Mouse (Mus musculus): ENCODE data around the gene Lactbl1. TPM values are rescaled to one million over a fixed set of nuclear protein-coding genes. Genes with fewer than 3 reads are reported as not detected.

Lactbl1 gene
- polyA plus RNA-seq, 1 experiment from 2014 or later, result 0.05 TPM

DNA sequence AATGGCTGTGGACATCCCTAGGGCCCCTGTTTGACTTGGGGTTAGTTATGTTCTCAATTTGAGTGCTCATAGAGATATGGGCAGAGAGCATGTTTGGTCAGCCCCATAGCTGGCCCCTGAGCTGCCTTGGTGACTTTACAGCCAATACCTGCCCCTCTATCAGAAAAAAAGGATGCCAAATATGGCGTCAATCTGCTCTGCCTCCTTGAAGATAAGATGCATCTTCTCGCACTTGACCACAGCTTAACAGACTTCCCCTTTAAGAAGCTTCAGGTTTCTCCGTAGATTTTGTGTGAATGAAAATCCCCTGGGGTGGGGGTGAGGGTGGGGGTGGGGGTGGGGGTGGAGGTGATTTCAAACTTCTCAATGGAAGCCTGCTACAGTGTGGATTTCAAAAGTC is 35.5 kb downstream of the Lactbl1 start:
- WGBS, result 85% methylated on average over 3 of the region's 3 CpGs
- no peak overlapping the region for H3K4me3 ChIP-seq (ENCODE audit: low read length)
- no peak for ATAC-seq
- peaks cover 4% of the 10 kb centered on the region for H3K4me1 ChIP-seq (ENCODE audit: control insufficient read depth, insufficient read depth, low read depth, low read length)
- H3K36me3 ChIP-seq (ENCODE audit: control insufficient read depth, insufficient read depth, low read length), result peaks cover 31% of the 10 kb centered on the region
- no peaks in the 10 kb centered on the region for H3K9me3 ChIP-seq (ENCODE audit: control insufficient read depth, low read length)
- no peak overlapping the region for H3K27ac ChIP-seq (ENCODE audit: low read depth, low read length)
- no peak overlapping the region for H3K9ac ChIP-seq (ENCODE audit: low read depth, low read length)
- no peaks in the 10 kb centered on the region for H3K27me3 ChIP-seq (replicated peaks; ENCODE audit: control insufficient read depth, insufficient read depth, low read length)
- no peak overlapping the region for H3K4me2 ChIP-seq (ENCODE audit: low read length)

DNA sequence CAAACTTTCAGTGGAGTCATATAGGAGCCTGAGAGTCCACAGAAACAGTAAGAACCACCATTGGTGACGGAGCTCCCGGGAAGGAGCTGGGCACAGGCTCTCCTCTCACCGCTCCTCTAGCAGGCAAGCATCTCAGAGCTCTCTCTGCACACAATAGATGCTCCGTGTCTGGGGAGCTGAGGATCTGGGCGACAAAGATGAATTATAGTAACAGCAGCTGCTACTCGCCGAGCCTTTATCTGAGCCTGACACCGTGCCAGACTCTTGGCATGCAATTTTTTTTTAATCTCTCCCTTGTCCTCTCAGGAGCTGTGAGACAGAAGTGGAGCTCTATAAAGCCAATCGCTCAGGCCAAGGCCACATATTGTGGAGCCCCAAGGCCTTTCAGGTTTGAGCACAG is 42.6 kb downstream of the Lactbl1 start:
- H3K36me3 ChIP-seq (ENCODE audit: control insufficient read depth, insufficient read depth, low read length), result peaks cover 11% of the 10 kb centered on the region
- H3K9me3 ChIP-seq (ENCODE audit: control insufficient read depth, low read length), result no peaks in the 10 kb centered on the region
- H3K4me1 ChIP-seq (ENCODE audit: control insufficient read depth, insufficient read depth, low read depth, low read length), result no peaks in the 10 kb centered on the region
- peak overlapping the region; percentile 19; the same call in 1 of the 2 replicates for H3K27ac ChIP-seq (ENCODE audit: low read depth, low read length)
- H3K4me3 ChIP-seq (ENCODE audit: low read length), result no peak overlapping the region
- H3K27me3 ChIP-seq (replicated peaks; ENCODE audit: control insufficient read depth, insufficient read depth, low read length), result no peaks in the 10 kb centered on the region
- H3K9ac ChIP-seq (ENCODE audit: low read depth, low read length), result no peak overlapping the region
- H3K4me2 ChIP-seq (ENCODE audit: low read length), result no peak overlapping the region
- ATAC-seq, result peak; percentile 77
- WGBS, result 25% methylated on average over 9 of the region's 9 CpGs

DNA sequence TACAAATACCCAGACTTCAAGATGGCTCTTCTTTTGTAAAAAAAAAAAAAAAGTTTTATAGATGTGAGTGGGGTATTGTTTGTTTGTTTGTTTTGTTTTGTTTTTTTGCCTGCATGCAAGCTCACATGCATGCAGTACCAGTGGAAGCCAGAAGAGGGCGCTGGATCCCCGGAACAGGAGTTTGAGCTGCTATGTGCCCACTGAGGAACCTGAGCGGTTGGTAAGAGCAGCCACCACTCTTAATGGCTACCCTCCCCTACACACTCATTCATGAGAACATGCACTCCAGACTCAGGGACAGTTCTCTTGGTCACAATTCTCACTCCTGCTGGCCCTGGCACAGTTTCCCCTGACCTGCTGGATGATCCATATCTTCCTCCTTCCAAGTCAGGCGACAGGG is 43.6 kb downstream of the Lactbl1 start:
- no peak for ATAC-seq
- no peak overlapping the region for H3K4me3 ChIP-seq (ENCODE audit: low read length)
- 61% methylated on average over 4 of the region's 4 CpGs for WGBS
- H3K9ac ChIP-seq (ENCODE audit: low read depth, low read length), result no peak overlapping the region
- peaks cover 3% of the 10 kb centered on the region; the same call in 1 of the 2 replicates for H3K36me3 ChIP-seq (ENCODE audit: control insufficient read depth, insufficient read depth, low read length)
- no peak overlapping the region for H3K4me2 ChIP-seq (ENCODE audit: low read length)
- no peak overlapping the region for H3K27ac ChIP-seq (ENCODE audit: low read depth, low read length)
- H3K9me3 ChIP-seq (ENCODE audit: control insufficient read depth, low read length), result no peaks in the 10 kb centered on the region
- H3K4me1 ChIP-seq (ENCODE audit: control insufficient read depth, insufficient read depth, low read depth, low read length), result no peaks in the 10 kb centered on the region
- no peaks in the 10 kb centered on the region for H3K27me3 ChIP-seq (replicated peaks; ENCODE audit: control insufficient read depth, insufficient read depth, low read length)

DNA sequence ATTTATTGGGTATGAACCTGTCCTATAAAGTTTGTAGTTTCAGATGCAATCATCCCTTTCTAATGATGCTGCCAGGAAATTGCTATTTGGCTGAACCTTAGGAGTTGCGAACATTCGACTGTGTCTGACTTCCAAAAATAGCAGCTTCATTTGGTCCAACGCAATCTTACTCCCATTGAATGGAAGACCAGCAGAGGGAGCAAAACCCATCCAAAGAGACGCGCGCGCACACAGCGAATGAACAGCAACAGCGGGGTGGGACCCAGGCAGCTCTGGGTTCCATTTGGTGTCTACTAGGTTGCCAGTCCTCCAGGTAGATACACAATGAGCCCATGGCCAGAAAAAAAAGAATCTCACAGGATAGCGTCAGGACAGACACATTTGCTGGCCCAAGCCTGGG is 45.3 kb downstream of the Lactbl1 start:
- H3K9ac ChIP-seq (ENCODE audit: low read depth, low read length), result no peak overlapping the region
- ATAC-seq, result no peak
- no peak overlapping the region for H3K27ac ChIP-seq (ENCODE audit: low read depth, low read length)
- H3K4me2 ChIP-seq (ENCODE audit: low read length), result no peak overlapping the region
- H3K27me3 ChIP-seq (replicated peaks; ENCODE audit: control insufficient read depth, insufficient read depth, low read length), result no peaks in the 10 kb centered on the region
- H3K36me3 ChIP-seq (ENCODE audit: control insufficient read depth, insufficient read depth, low read length), result peaks cover 4% of the 10 kb centered on the region; the same call in 1 of the 2 replicates
- H3K4me3 ChIP-seq (ENCODE audit: low read length), result no peak overlapping the region
- H3K9me3 ChIP-seq (ENCODE audit: control insufficient read depth, low read length), result no peaks in the 10 kb centered on the region
- H3K4me1 ChIP-seq (ENCODE audit: control insufficient read depth, insufficient read depth, low read depth, low read length), result no peaks in the 10 kb centered on the region
- 77% methylated on average over 10 of the region's 10 CpGs for WGBS

DNA sequence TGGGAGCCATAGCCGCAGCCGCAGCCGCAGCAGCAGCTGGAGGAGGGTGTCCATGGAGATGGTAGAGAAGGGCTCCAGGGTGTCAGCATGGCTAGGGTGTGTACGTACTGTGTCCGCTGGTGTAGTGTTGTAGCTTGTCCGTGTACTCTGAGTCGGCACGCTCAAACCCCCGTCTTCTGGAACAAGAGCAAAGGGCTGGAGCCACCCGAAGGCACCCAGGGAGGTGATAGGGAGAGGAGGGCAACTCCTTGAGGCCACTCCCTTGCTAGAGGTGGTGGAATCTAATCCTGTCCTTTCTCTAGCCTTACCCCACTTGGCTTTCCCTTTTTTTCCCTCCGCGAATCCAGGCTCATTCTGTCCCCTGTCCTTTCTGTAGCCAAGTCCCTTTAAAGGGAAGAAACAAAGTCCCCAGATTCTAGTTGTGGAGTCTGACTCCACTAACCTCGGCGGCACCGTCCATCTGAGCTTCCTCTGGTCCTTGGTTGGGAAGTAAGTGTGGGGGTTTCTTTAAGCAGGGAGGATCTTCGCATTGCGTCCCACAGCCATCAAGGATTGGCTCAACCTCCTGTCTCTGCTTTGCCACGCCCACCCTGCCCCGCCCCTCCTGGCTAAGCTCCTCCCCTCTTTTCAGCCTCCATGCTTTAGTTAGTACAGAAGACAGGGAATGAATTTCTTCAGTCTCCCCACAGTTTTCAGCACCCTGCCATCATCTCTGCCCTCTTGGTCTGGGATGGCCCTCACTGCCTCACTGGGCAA is 50.1 kb downstream of the Lactbl1 start:
- Histone ChIP-seq H3K9ac (ENCODE audit: low read depth, low read length) (no peak overlapping the region), H3K4me3 (ENCODE audit: low read length) (no peak overlapping the region), H3K4me2 (ENCODE audit: low read length) (no peak overlapping the region), H3K9me3 (ENCODE audit: control insufficient read depth, low read length) (no peaks in the 10 kb centered on the region), H3K27ac (ENCODE audit: low read depth, low read length) (no peak overlapping the region), H3K36me3 (ENCODE audit: control insufficient read depth, insufficient read depth, low read length) (peaks cover 8% of the 10 kb centered on the region; the same call in 1 of the 2 replicates), H3K27me3 (replicated peaks; ENCODE audit: control insufficient read depth, insufficient read depth, low read length) (no peaks in the 10 kb centered on the region), H3K4me1 (ENCODE audit: control insufficient read depth, insufficient read depth, low read depth, low read length) (no peaks in the 10 kb centered on the region)
- no peak for ATAC-seq
- WGBS, result 91% methylated on average over 19 of the region's 19 CpGs

DNA sequence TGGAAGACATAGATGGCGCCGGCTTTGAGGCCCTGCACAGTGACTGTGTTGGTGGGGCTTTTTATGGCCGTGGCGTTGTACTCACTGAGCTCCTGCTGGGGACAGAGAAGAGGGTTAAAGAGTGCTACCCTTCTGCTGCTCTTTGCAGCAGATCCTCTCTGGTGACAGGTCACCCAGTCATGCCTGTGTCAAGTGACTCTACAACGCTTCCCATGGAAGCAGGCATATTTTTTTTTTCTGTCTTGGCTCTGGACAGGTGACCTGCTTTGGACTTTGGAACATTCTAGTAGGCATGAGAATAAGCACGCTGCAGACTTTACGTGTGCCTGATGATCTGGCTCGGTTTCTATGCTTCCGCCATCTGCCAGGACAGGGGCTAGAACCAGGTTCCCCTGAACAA is 53.0 kb downstream of the Lactbl1 start:
- Histone ChIP-seq H3K9ac (ENCODE audit: low read depth, low read length) (no peak overlapping the region), H3K9me3 (ENCODE audit: control insufficient read depth, low read length) (no peaks in the 10 kb centered on the region), H3K27ac (ENCODE audit: low read depth, low read length) (no peak overlapping the region), H3K4me1 (ENCODE audit: control insufficient read depth, insufficient read depth, low read depth, low read length) (no peaks in the 10 kb centered on the region), H3K36me3 (ENCODE audit: control insufficient read depth, insufficient read depth, low read length) (peaks cover 8% of the 10 kb centered on the region; the same call in 1 of the 2 replicates), H3K4me2 (ENCODE audit: low read length) (no peak overlapping the region), H3K4me3 (ENCODE audit: low read length) (no peak overlapping the region), H3K27me3 (replicated peaks; ENCODE audit: control insufficient read depth, insufficient read depth, low read length) (no peaks in the 10 kb centered on the region)
- no peak for ATAC-seq
- 91% methylated on average over 9 of the region's 9 CpGs for WGBS

DNA sequence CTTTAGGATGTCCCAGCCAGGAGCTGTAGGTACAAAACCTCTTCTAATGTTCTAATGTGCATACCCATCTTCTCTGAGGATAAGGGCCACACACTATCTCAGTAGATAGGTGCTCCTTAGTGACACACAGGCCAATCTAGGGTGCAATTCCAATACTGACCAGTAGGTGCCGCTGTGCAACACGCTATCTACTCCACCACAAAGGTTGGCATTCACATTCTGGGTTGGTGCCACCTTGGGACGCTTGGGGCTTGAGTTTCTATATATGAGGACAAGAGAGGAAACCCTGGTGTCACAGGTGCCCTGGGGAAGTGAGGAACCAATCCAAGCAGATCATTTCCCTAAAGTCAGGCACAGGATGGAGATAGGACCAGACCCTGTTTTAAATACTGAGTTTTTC is 56.1 kb downstream of the Lactbl1 start:
- no peak overlapping the region for H3K9ac ChIP-seq (ENCODE audit: low read depth, low read length)
- H3K36me3 ChIP-seq (ENCODE audit: control insufficient read depth, insufficient read depth, low read length), result peaks cover 6% of the 10 kb centered on the region; the same call in 1 of the 2 replicates
- peak; percentile 80 for ATAC-seq
- no peak overlapping the region for H3K4me2 ChIP-seq (ENCODE audit: low read length)
- WGBS, result 3% methylated on average over 3 of the region's 3 CpGs
- H3K4me1 ChIP-seq (ENCODE audit: control insufficient read depth, insufficient read depth, low read depth, low read length), result peaks cover 4% of the 10 kb centered on the region
- no peaks in the 10 kb centered on the region for H3K9me3 ChIP-seq (ENCODE audit: control insufficient read depth, low read length)
- no peaks in the 10 kb centered on the region for H3K27me3 ChIP-seq (replicated peaks; ENCODE audit: control insufficient read depth, insufficient read depth, low read length)
- no peak overlapping the region for H3K27ac ChIP-seq (ENCODE audit: low read depth, low read length)
- H3K4me3 ChIP-seq (ENCODE audit: low read length), result no peak overlapping the region

DNA sequence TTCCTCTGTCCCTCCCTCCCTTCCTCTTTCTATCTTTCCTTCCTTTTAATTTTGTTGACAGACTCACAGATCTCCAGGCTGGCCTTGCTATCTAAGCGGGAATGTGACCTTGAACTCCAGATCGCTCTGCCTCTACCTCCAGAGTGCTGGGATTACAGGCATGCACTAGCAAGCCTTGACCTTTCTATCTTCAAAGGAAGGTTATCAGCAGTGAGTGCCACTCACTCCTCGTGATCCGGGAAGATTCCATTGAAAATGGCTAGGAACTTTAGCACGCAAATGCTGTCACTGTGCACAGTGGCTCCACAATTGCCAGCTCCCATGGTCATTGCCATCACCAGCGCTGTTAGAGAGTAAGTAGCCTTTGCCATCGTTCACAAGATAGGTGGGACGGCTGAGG is 56.8 kb downstream of the Lactbl1 start:
- Histone ChIP-seq H3K9ac (ENCODE audit: low read depth, low read length) (no peak overlapping the region), H3K27ac (ENCODE audit: low read depth, low read length) (peak overlapping the region; percentile 37; the same call in 1 of the 2 replicates), H3K9me3 (ENCODE audit: control insufficient read depth, low read length) (no peaks in the 10 kb centered on the region), H3K36me3 (ENCODE audit: control insufficient read depth, insufficient read depth, low read length) (peaks cover 6% of the 10 kb centered on the region; the same call in 1 of the 2 replicates), H3K27me3 (replicated peaks; ENCODE audit: control insufficient read depth, insufficient read depth, low read length) (no peaks in the 10 kb centered on the region), H3K4me2 (ENCODE audit: low read length) (no peak overlapping the region), H3K4me1 (ENCODE audit: control insufficient read depth, insufficient read depth, low read depth, low read length) (peaks cover 4% of the 10 kb centered on the region), H3K4me3 (ENCODE audit: low read length) (no peak overlapping the region)
- no peak for ATAC-seq
- WGBS, result 84% methylated on average over 8 of the region's 8 CpGs

DNA sequence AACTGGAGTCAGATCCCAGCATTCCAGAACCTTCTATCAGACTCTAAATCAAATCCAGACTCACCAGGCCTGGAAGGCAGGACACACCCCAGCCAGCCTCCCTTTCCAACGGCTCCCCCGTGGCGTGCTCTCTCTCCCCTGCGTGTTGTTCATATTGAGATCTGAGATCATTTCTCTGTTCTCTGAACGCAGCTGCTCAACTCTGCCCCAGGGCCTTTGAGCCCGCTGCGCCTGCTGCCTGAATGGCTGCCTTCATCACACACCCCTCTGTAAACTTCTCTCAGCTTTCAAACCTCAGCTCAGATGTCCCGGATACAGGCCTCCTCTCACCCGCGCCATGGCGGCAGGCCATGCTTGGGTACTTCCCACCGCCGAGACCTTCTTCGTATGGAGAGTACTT is 58.2 kb downstream of the Lactbl1 start:
- peaks cover 4% of the 10 kb centered on the region for H3K4me1 ChIP-seq (ENCODE audit: control insufficient read depth, insufficient read depth, low read depth, low read length)
- no peaks in the 10 kb centered on the region for H3K9me3 ChIP-seq (ENCODE audit: control insufficient read depth, low read length)
- H3K4me2 ChIP-seq (ENCODE audit: low read length), result no peak overlapping the region
- H3K9ac ChIP-seq (ENCODE audit: low read depth, low read length), result no peak overlapping the region
- no peaks in the 10 kb centered on the region; the same call in 1 of the 2 replicates for H3K36me3 ChIP-seq (ENCODE audit: control insufficient read depth, insufficient read depth, low read length)
- no peaks in the 10 kb centered on the region for H3K27me3 ChIP-seq (replicated peaks; ENCODE audit: control insufficient read depth, insufficient read depth, low read length)
- H3K27ac ChIP-seq (ENCODE audit: low read depth, low read length), result no peak overlapping the region
- WGBS, result 68% methylated on average over 14 of the region's 14 CpGs
- no peak overlapping the region for H3K4me3 ChIP-seq (ENCODE audit: low read length)
- ATAC-seq, result no peak

Measured in hindbrain, embryonic 16.5 days (tissue).